Mouse (Mus musculus) spleen, postnatal 10 days (tissue): ENCODE data around the gene Lsm12.

ENCODE experiments used
- DNase-seq, 2 experiments: peaks; one replicate each; pipeline ENCODE4 v3.0.0; 2021 to 2022; ENCODE audit warnings: low spot score in 2 of 2

Gene Lsm12

GRCm38 (mm10) chr11:102116241-102116640 is 68.9 kb downstream of the Lsm12 start:
- DNase-seq, result no peak
